Mouse (Mus musculus): Measurements from ENCODE around the gene Ccdc81. TPM values are rescaled to one million over a fixed set of nuclear protein-coding genes. Genes with fewer than 3 reads are reported as not detected.

Ccdc81 gene
- polyA plus RNA-seq, 1 experiment from 2014 or later, result 0.05 TPM

DNA sequence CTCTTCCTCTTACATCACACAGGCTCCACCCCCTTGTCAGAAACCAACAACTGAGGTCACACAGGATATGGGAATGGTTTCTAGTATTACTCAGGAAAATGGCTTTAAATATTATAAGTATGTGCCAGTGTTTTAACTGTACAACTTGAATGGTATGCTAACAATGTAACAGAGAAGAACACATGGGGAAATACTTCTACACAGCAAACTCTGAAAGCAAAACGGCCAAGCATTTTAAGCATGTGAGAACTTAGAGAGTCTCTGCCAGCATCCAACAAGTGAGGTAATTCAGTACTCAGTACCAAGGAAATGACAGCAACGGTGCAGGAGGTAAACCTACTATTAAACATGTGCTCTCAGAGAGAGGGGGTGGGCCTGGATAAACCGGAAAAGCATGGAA, 18.9 kb downstream of the Ccdc81 start:
- WGBS, result 45% methylated on average over 3 of the region's 3 CpGs

DNA sequence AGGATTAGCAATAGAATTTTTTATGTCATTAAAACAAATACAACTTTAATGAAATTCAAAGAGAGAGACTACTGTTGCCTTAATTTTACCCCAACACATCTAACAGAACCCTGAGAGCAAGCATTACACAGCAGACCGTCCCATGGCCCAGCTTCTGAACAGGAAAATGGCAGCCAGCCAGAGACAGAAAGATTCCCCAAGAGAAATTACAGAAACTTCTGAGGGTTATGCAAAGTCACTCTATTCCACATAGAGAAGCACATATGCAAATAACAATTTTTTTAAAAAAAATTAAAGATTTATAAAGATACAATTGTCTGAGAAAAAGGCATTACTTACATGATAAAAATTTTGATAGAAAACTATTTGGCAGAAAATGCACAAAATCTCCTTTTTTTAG, 23.7 kb downstream of the Ccdc81 start:
- H3K9ac ChIP-seq (ENCODE audit: low read length), result no peak overlapping the region

More for the DNA sequence above, 18.9 kb downstream of the Ccdc81 start:
- Histone ChIP-seq H3K36me3 (ENCODE audit: control insufficient read depth, insufficient read depth, low read length) (no peaks in the 10 kb centered on the region), H3K9ac (ENCODE audit: low read length) (no peak overlapping the region), H3K4me1 (ENCODE audit: control insufficient read depth, insufficient read depth, low read length) (no peaks in the 10 kb centered on the region), H3K27ac (ENCODE audit: low read length) (no peak overlapping the region), H3K9me3 (replicated peaks; ENCODE audit: control insufficient read depth, low read length) (no peaks in the 10 kb centered on the region), H3K27me3 (ENCODE audit: control insufficient read depth, insufficient read depth, low read length) (no peaks in the 10 kb centered on the region), H3K4me3 (replicated peaks; ENCODE audit: low read length) (no peak overlapping the region), H3K4me2 (ENCODE audit: low read depth, low read length) (no peak overlapping the region)
- no peak for ATAC-seq (ENCODE audit: insufficient read depth, low FRiP score)

DNA sequence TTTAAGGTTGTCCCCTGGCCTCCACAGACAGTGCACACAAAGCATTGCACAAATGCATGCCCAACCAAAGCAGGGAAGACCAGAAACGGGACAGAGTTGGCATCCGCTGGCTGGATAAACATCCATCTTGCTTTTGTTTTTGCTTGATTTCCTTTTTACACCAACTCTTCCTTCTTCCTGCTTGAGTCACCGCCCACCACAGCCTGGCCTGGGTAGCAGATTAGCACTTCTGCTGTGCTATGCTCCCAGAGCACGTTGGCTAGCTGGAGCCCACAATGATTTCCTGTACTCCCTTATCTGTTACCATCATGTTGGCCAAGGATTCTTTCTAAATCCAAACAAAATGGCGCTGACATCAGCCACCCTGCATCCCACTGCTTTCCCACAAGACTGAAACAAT, 36.2 kb downstream of the Ccdc81 start:
- H3K9me3 ChIP-seq (replicated peaks; ENCODE audit: control insufficient read depth, low read length), result no peaks in the 10 kb centered on the region
- no peak overlapping the region for H3K27ac ChIP-seq (ENCODE audit: low read length)
- 64% methylated on average over 5 of the region's 5 CpGs for WGBS
- no peak overlapping the region for H3K4me3 ChIP-seq (replicated peaks; ENCODE audit: low read length)
- no peak for ATAC-seq (ENCODE audit: insufficient read depth, low FRiP score)
- no peaks in the 10 kb centered on the region for H3K4me1 ChIP-seq (ENCODE audit: control insufficient read depth, insufficient read depth, low read length)
- H3K9ac ChIP-seq (ENCODE audit: low read length), result no peak overlapping the region
- no peaks in the 10 kb centered on the region for H3K27me3 ChIP-seq (ENCODE audit: control insufficient read depth, insufficient read depth, low read length)
- no peaks in the 10 kb centered on the region for H3K36me3 ChIP-seq (ENCODE audit: control insufficient read depth, insufficient read depth, low read length)
- no peak overlapping the region for H3K4me2 ChIP-seq (ENCODE audit: low read depth, low read length)

More for the DNA sequence above, 23.7 kb downstream of the Ccdc81 start:
- no peaks in the 10 kb centered on the region for H3K36me3 ChIP-seq (ENCODE audit: control insufficient read depth, insufficient read depth, low read length)
- H3K9me3 ChIP-seq (replicated peaks; ENCODE audit: control insufficient read depth, low read length), result no peaks in the 10 kb centered on the region
- H3K4me2 ChIP-seq (ENCODE audit: low read depth, low read length), result no peak overlapping the region
- 47% methylated on average over 1 of the region's 1 CpGs for WGBS
- no peaks in the 10 kb centered on the region for H3K4me1 ChIP-seq (ENCODE audit: control insufficient read depth, insufficient read depth, low read length)
- no peaks in the 10 kb centered on the region for H3K27me3 ChIP-seq (ENCODE audit: control insufficient read depth, insufficient read depth, low read length)
- H3K27ac ChIP-seq (ENCODE audit: low read length), result no peak overlapping the region
- no peak overlapping the region for H3K4me3 ChIP-seq (replicated peaks; ENCODE audit: low read length)
- ATAC-seq (ENCODE audit: insufficient read depth, low FRiP score), result no peak

DNA sequence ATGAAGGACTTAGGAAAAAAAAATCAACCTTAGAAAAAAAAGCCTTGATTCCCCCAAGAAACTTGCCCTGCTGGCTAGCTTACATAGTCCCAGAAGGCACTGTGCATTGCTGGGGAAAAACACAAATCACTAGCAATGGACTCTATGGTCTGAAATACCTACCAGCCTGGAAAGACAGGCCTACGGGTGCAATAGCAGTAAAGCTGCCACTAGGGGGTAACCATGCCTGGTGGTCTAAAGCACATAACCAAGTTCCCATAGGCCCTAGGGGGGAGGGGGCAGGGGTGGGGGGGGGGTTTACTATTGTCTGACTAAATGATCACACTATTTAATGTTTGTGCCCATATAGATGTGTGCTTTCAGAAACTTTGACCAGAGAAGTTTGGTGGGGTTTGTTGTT, 38.7 kb downstream of the Ccdc81 start:
- 100% methylated on average over 1 of the region's 1 CpGs for WGBS
- Histone ChIP-seq H3K4me2 (ENCODE audit: low read depth, low read length) (no peak overlapping the region), H3K9me3 (replicated peaks; ENCODE audit: control insufficient read depth, low read length) (no peaks in the 10 kb centered on the region), H3K27me3 (ENCODE audit: control insufficient read depth, insufficient read depth, low read length) (no peaks in the 10 kb centered on the region), H3K27ac (ENCODE audit: low read length) (no peak overlapping the region), H3K36me3 (ENCODE audit: control insufficient read depth, insufficient read depth, low read length) (no peaks in the 10 kb centered on the region), H3K9ac (ENCODE audit: low read length) (no peak overlapping the region), H3K4me1 (ENCODE audit: control insufficient read depth, insufficient read depth, low read length) (no peaks in the 10 kb centered on the region), H3K4me3 (replicated peaks; ENCODE audit: low read length) (no peak overlapping the region)
- ATAC-seq (ENCODE audit: insufficient read depth, low FRiP score), result no peak

DNA sequence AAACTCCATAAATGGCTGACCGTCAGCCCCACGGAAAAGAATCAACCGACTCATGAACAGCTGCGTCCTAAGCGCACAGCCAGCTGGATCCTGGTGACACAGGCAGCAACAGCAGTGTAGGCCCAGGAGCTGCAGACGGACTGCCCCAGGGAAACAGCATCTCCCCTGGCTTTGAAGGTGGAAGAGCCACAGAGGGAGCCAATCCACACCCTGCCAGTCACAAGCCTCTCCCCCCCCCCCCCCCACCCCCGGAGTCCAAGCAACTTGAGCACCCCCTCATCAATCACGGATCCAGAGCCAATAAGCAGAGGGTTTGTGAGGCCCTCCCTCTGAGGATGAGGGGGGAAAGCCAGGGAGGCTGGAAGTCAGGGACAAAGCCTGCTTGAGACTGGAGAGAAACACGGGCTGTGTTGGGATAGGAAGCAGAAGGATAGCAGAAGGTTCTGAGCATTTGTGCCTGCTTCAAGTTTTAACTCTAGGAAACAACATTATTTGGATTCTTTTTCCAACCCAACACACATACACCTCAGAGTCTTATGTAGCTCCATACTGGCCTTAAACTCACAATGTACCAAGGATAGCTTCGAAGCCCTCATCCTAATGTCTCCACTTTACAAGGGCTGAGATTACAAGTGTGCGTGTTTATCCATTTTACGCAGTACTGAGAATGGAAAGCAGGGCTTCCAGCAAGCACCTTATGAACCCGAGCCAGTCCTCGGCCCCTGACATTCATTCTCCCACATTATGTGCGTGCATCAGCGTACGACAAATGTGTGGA, 46.8 kb downstream of the Ccdc81 start:
- peaks cover 2% of the 10 kb centered on the region; the same call in 1 of the 2 replicates for H3K4me1 ChIP-seq (ENCODE audit: control insufficient read depth, insufficient read depth, low read length)
- no peaks in the 10 kb centered on the region for H3K9me3 ChIP-seq (replicated peaks; ENCODE audit: control insufficient read depth, low read length)
- no peaks in the 10 kb centered on the region for H3K36me3 ChIP-seq (ENCODE audit: control insufficient read depth, insufficient read depth, low read length)
- 51% methylated on average over 17 of the region's 17 CpGs for WGBS
- no peak overlapping the region for H3K27ac ChIP-seq (ENCODE audit: low read length)
- no peak for ATAC-seq (ENCODE audit: insufficient read depth, low FRiP score)
- H3K4me2 ChIP-seq (ENCODE audit: low read depth, low read length), result no peak overlapping the region
- H3K27me3 ChIP-seq (ENCODE audit: control insufficient read depth, insufficient read depth, low read length), result no peaks in the 10 kb centered on the region
- no peak overlapping the region for H3K4me3 ChIP-seq (replicated peaks; ENCODE audit: low read length)
- H3K9ac ChIP-seq (ENCODE audit: low read length), result no peak overlapping the region

DNA sequence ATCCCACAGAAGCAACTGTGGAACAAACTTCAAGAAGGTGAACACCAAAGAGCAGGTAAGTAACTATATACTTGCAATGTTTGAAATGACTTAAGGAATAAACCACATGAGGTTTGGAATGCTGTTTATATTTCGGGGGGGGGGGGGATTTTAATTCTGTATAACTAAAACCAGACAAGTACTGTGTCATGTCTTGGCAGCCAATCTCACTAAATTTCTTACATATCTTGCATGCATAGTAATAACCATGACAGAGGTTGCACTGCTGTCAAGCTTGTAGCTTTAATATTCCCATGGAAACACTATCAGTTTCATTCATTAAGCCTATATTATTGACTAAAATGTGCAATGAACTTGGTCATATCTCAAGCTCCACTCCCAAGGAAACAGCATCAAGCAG, 48.2 kb downstream of the Ccdc81 start:
- ATAC-seq (ENCODE audit: insufficient read depth, low FRiP score), result no peak
- WGBS, result 60% methylated on average over 1 of the region's 1 CpGs
- Histone ChIP-seq H3K9me3 (replicated peaks; ENCODE audit: control insufficient read depth, low read length) (no peaks in the 10 kb centered on the region), H3K27ac (ENCODE audit: low read length) (no peak overlapping the region), H3K4me1 (ENCODE audit: control insufficient read depth, insufficient read depth, low read length) (peaks cover 2% of the 10 kb centered on the region; the same call in 1 of the 2 replicates), H3K36me3 (ENCODE audit: control insufficient read depth, insufficient read depth, low read length) (no peaks in the 10 kb centered on the region), H3K4me2 (ENCODE audit: low read depth, low read length) (no peak overlapping the region), H3K27me3 (ENCODE audit: control insufficient read depth, insufficient read depth, low read length) (no peaks in the 10 kb centered on the region), H3K4me3 (replicated peaks; ENCODE audit: low read length) (no peak overlapping the region), H3K9ac (ENCODE audit: low read length) (no peak overlapping the region)

DNA sequence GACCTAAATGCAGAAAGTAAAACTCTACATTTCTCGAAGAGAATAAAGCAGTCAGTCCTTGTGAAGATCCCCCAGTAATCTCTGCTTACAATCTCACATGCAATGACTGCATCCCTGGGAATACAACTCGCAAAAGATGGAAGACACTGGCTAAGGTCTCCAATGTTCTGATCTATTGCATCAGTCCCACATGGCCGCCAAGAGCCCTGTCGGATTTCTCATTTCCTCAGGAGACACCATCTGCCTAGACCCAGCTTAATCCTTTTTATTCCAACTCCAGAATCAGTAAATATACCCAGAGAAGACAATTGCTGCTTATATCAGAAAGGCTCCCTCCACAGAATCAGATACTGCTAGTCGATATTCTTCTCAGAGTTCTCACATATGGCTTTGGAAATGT, 50.3 kb downstream of the Ccdc81 start:
- no peak for ATAC-seq (ENCODE audit: insufficient read depth, low FRiP score)
- Histone ChIP-seq H3K4me1 (ENCODE audit: control insufficient read depth, insufficient read depth, low read length) (peaks cover 2% of the 10 kb centered on the region; the same call in 1 of the 2 replicates), H3K36me3 (ENCODE audit: control insufficient read depth, insufficient read depth, low read length) (no peaks in the 10 kb centered on the region), H3K9ac (ENCODE audit: low read length) (no peak overlapping the region), H3K4me2 (ENCODE audit: low read depth, low read length) (no peak overlapping the region), H3K4me3 (replicated peaks; ENCODE audit: low read length) (no peak overlapping the region), H3K27ac (ENCODE audit: low read length) (no peak overlapping the region), H3K9me3 (replicated peaks; ENCODE audit: control insufficient read depth, low read length) (no peaks in the 10 kb centered on the region), H3K27me3 (ENCODE audit: control insufficient read depth, insufficient read depth, low read length) (no peaks in the 10 kb centered on the region)
- 76% methylated on average over 5 of the region's 5 CpGs for WGBS

DNA sequence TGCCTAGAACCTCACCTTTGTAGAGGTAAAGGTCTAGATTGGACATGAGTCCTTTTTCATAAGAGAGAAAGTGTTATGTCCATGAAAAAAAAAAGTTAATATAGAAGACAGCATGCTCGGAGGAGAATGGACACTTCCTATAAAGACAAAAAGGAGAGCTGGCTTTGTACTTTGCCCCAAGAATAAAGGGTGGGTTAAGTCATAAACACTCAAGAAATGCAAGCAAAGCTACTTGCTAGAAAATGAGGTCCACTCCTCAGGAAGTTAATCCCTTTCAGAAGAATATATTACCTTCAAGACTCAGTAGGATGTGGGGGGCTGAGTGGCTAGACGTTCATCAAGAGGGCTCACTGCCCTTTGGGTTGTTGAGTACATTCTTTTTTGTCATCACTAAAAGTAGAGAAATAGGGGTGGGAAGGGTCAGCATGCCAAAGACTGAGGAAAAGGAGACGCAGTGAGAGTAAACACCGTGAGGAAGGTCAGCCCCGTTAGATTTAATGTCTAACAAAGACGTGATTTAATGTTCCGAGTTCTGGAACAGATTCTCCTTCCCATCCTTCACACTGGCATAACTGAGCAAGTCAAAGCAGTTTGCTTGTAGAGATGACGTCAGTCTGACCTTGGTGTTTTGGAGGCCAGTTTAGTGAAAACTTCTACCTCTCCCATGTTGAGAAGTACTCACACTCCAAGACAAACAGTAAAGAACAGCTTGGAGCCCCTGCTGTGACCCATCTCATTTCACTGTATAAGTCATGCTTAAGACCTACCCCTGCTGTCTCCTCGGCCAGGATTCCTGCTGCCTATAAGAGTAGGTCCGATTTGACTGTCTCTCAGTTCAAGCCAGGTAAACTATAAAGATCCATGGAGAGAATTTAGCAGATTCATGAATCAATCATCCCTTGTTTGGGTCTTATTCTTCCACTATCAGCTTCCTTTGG, 51.0 kb downstream of the Ccdc81 start:
- no peaks in the 10 kb centered on the region for H3K36me3 ChIP-seq (ENCODE audit: control insufficient read depth, insufficient read depth, low read length)
- no peak for ATAC-seq (ENCODE audit: insufficient read depth, low FRiP score)
- H3K9ac ChIP-seq (ENCODE audit: low read length), result no peak overlapping the region
- WGBS, result 45% methylated on average over 10 of the region's 10 CpGs
- H3K4me2 ChIP-seq (ENCODE audit: low read depth, low read length), result no peak overlapping the region
- H3K4me1 ChIP-seq (ENCODE audit: control insufficient read depth, insufficient read depth, low read length), result peaks cover 2% of the 10 kb centered on the region; the same call in 1 of the 2 replicates
- H3K27ac ChIP-seq (ENCODE audit: low read length), result no peak overlapping the region
- no peaks in the 10 kb centered on the region for H3K27me3 ChIP-seq (ENCODE audit: control insufficient read depth, insufficient read depth, low read length)
- no peaks in the 10 kb centered on the region for H3K9me3 ChIP-seq (replicated peaks; ENCODE audit: control insufficient read depth, low read length)
- no peak overlapping the region for H3K4me3 ChIP-seq (replicated peaks; ENCODE audit: low read length)

DNA sequence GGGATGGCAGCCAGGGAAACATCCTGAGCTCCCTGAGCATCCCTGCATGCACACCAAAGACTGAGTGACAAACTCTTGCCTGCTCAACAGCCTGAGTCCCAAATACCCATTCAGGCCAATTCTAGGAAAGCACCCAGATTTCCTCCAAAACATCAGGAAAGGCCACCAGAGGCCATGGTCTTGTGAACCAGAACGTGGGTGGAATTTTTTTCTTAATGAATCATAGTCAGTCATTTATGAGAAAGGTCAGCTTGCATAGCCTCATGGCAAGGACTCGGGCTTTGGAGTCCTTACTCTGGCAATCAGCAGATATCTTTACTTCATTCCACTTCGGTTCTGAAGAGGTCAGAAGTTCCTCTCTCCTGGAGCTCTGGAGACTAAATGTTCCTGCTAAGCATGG, 52.9 kb downstream of the Ccdc81 start:
- H3K4me3 ChIP-seq (replicated peaks; ENCODE audit: low read length), result no peak overlapping the region
- no peak overlapping the region for H3K4me2 ChIP-seq (ENCODE audit: low read depth, low read length)
- no peak overlapping the region for H3K9ac ChIP-seq (ENCODE audit: low read length)
- H3K4me1 ChIP-seq (ENCODE audit: control insufficient read depth, insufficient read depth, low read length), result peaks cover 2% of the 10 kb centered on the region; the same call in 1 of the 2 replicates
- H3K27ac ChIP-seq (ENCODE audit: low read length), result no peak overlapping the region
- 63% methylated on average over 3 of the region's 3 CpGs for WGBS
- no peaks in the 10 kb centered on the region for H3K36me3 ChIP-seq (ENCODE audit: control insufficient read depth, insufficient read depth, low read length)
- H3K9me3 ChIP-seq (replicated peaks; ENCODE audit: control insufficient read depth, low read length), result no peaks in the 10 kb centered on the region
- no peak for ATAC-seq (ENCODE audit: insufficient read depth, low FRiP score)
- no peaks in the 10 kb centered on the region for H3K27me3 ChIP-seq (ENCODE audit: control insufficient read depth, insufficient read depth, low read length)

All from stomach, embryonic 16.5 days (tissue).